Mouse (Mus musculus) myocyte (in vitro differentiated cells): ENCODE data around the gene Kalrn. TPM values are rescaled to one million over a fixed set of nuclear protein-coding genes. Genes with fewer than 3 reads are reported as not detected.
"Not testable (repeated sequence)": the region's sequence is repeated elsewhere in the genome, so short reads cannot be mapped to it uniquely, and the experiment has no call there.

Experiments used
- H3K27me3 ChIP-seq: one replicate; pipeline ENCODE4 v1.6.1; 2011; ENCODE audit not compliant: control insufficient read depth, insufficient read depth, insufficient read length
- H3K36me3 ChIP-seq: one replicate; pipeline ENCODE4 v1.6.1; 2011; ENCODE audit not compliant: control insufficient read depth, insufficient read depth
- H3K4me2 ChIP-seq: one replicate; pipeline ENCODE4 v1.6.1; 2011; ENCODE audit warnings: low read depth, control low read depth
- H3K4me3 ChIP-seq: one replicate; pipeline ENCODE4 v1.5.1; 2011; ENCODE audit warnings: mild to moderate bottlenecking, control low read depth, moderate library complexity
- H3K79me2 ChIP-seq: one replicate; pipeline ENCODE4 v1.6.1; 2011; ENCODE audit not compliant: control insufficient read depth, insufficient read depth
- H3ac ChIP-seq: one replicate; pipeline ENCODE4 v1.6.1; 2011; ENCODE audit not compliant: control insufficient read depth, insufficient read length
- CEBPB ChIP-seq: IDR thresholded peaks from 2 replicates; pipeline ENCODE4 v1.6.1; 2011; ENCODE audit warnings: mild to moderate bottlenecking, moderate library complexity; ENCODE audit not compliant: poor library complexity, insufficient read depth, severe bottlenecking
- E2F4 ChIP-seq: IDR thresholded peaks from one replicate; pipeline ENCODE4 v1.6.1; 2011; ENCODE audit warnings: mild to moderate bottlenecking, control low read depth, moderate library complexity; ENCODE audit not compliant: insufficient read depth
- MAX ChIP-seq: IDR thresholded peaks from one replicate; pipeline ENCODE4 v1.6.1; 2011; ENCODE audit warnings: low read depth, mild to moderate bottlenecking, control low read depth
- MYOD1 ChIP-seq, 3 experiments: IDR thresholded peaks; one replicate each; pipeline ENCODE4 v1.6.1; 2011; ENCODE audit warnings: control low read depth in 2 of 3, low read depth in 2 of 3, mild to moderate bottlenecking in 2 of 3, moderate library complexity in 1 of 3; ENCODE audit not compliant: insufficient read length in 2 of 3, control insufficient read depth in 1 of 3
- MYOG ChIP-seq, 3 experiments: IDR thresholded peaks; one replicate each; pipeline ENCODE4 v1.6.1; 2011; ENCODE audit warnings: control low read depth in 2 of 3, low read depth in 2 of 3, mild to moderate bottlenecking in 2 of 3; ENCODE audit not compliant: insufficient read length in 2 of 3, control insufficient read depth in 1 of 3, insufficient read depth in 1 of 3
- POLR2A ChIP-seq: IDR thresholded peaks from one replicate; pipeline ENCODE4 v1.6.1; 2011; ENCODE audit warnings: low read depth, mild to moderate bottlenecking, control low read depth, moderate library complexity; ENCODE audit not compliant: insufficient read length
- POLR2AphosphoS2 ChIP-seq: IDR thresholded peaks from one replicate; pipeline ENCODE4 v1.6.1; 2011; ENCODE audit warnings: low read depth, control low read depth; ENCODE audit not compliant: insufficient read length
- REST ChIP-seq: IDR thresholded peaks from one replicate; pipeline ENCODE4 v1.6.1; 2011; ENCODE audit warnings: mild to moderate bottlenecking, control low read depth, moderate library complexity; ENCODE audit not compliant: insufficient read depth, insufficient read length
- SRF ChIP-seq: IDR thresholded peaks from one replicate; pipeline ENCODE4 v1.6.1; 2011; ENCODE audit warnings: low read depth; ENCODE audit not compliant: control insufficient read depth, insufficient read length
- TCF12 ChIP-seq: IDR thresholded peaks from one replicate; pipeline ENCODE4 v1.6.1; 2011; ENCODE audit warnings: mild to moderate bottlenecking, control low read depth; ENCODE audit not compliant: poor library complexity, insufficient read depth, severe bottlenecking
- TCF3 ChIP-seq: IDR thresholded peaks from one replicate; pipeline ENCODE4 v1.6.1; 2011; ENCODE audit warnings: low read depth, control low read depth; ENCODE audit not compliant: insufficient read length
- USF1 ChIP-seq: IDR thresholded peaks from one replicate; pipeline ENCODE4 v1.6.1; 2011; ENCODE audit warnings: low read depth, mild to moderate bottlenecking, control low read depth, moderate library complexity
- polyA plus RNA-seq: library from polyadenylated mRNA; unstranded; fragments of >200 nt; fragmentation: generic; extraction: Trizol; gene quantifications from one replicate; pipeline ENCODE4 v1.2.1, GENCODE M21; 2012; ENCODE audit warnings: missing spikeins

The Kalrn gene
- polyA plus RNA-seq, 1 experiment, result 5.5 TPM

DNA sequence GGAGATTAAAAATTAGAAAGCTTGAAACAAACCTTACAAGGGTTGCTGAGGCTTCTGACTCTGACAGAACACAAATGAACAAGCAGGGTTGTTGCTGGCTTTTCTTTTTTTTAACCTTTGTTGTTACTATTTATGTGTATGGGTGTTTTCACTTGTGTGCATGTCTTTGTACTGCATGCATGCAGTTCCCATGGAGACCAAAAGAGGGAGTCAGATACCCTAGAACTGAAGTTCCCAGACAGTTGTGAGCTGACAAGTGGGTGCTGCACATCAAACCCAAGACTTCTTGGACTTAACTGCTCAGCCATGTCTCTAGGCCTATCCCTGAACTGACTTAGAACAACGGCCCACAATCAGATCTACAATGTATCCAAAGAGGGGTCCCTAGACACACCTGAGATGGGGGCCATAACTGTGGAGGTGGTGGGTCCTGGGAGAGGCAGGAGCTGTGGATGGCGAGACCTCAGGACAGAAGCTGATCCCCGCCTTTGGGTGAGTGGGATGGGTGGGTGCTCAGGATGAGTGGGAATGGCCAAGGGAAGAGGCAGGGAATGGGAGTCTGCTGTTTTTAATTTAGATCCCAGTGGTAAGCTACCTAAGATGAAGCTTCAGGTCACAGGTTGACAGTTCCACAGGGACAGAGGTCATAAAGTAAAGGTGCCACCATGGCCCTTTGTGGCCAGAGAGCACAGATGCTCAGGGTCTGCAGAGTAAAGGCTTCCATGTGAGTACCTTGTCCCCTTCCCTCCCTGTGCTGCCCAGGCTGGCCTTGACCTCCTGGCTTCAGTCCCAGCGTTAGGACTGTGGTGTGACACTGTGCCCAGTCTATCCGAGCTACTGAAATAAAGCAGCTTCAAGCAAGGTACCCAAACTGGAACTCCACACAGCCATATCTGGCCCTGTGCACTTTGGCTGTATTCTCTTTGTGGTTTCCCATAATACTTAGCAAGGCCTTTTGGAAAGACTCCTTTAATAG is 490.6 kb downstream of the Kalrn start:
- no peak for TF ChIP-seq MYOD1 (IDR thresholded peaks at IDR 0.05; ENCODE audit: control insufficient read depth in 1 of 3, insufficient read length in 2 of 3, low read depth in 2 of 3)
- TF ChIP-seq TCF12, result no peak
- TF ChIP-seq POLR2A, result no peak
- no peak for TF ChIP-seq TCF3
- no peak for TF ChIP-seq POLR2AphosphoS2
- no peak for TF ChIP-seq MYOG (IDR thresholded peaks at IDR 0.05; ENCODE audit: control insufficient read depth in 1 of 3, insufficient read depth in 1 of 3, insufficient read length in 2 of 3, low read depth in 2 of 3)
- Histone ChIP-seq H3ac (no peak overlapping the region), H3K4me2 (peak overlapping the region; percentile 15), H3K27me3 (no peaks in the 10 kb centered on the region), H3K4me3 (no peak overlapping the region), H3K79me2 (no peaks in the 10 kb centered on the region), H3K36me3 (no peaks in the 10 kb centered on the region)

DNA sequence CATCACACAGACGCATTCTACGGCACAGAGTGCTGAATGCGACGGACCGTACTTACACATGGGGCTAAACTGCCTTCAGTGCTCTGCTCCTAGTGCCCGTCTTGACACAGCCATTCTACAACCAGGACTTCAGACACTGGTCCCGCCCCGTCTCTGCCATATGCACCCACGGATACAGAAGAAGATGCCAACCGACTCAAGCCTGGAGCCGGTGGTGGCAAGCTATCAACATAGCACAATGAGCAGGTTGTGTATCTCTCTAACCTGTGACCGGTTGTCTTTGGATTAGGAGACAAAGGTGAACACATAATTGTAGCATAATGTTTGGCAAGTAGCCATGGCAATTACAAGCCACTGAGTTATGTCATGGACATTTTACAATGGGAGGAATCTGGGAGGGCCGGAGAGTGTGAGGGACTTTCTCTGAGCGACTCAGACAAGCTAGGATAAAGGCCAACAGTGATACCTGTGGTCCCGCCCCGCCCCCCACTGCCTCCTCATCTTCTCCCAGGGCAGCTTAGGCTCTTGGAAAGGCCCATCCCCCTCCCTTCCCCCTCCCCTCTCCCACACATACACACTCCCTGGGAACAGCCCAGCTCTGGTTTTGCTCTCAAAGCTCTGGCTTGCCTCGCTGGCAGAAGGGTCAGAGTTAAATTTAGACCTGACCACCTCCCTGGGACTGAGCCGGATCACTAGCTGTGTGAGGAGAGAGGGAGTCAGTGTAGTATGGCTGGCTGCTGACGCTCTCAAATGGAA is 491.5 kb downstream of the Kalrn start:
- Histone ChIP-seq H3K79me2 (no peaks in the 10 kb centered on the region), H3K36me3 (no peaks in the 10 kb centered on the region), H3ac (no peak overlapping the region), H3K27me3 (no peaks in the 10 kb centered on the region), H3K4me3 (no peak overlapping the region), H3K4me2 (peak overlapping the region; percentile 15)
- TF ChIP-seq POLR2AphosphoS2 (no peak), MYOD1 (IDR thresholded peaks at IDR 0.05; ENCODE audit: control insufficient read depth in 1 of 3, insufficient read length in 2 of 3, low read depth in 2 of 3) (no peak), SRF (no peak), REST (no peak), E2F4 (no peak), CEBPB (no peak), MYOG (IDR thresholded peaks at IDR 0.05; ENCODE audit: control insufficient read depth in 1 of 3, insufficient read depth in 1 of 3, insufficient read length in 2 of 3, low read depth in 2 of 3) (no peak), USF1 (no peak), TCF12 (no peak), TCF3 (no peak), POLR2A (no peak), MAX (no peak)

DNA sequence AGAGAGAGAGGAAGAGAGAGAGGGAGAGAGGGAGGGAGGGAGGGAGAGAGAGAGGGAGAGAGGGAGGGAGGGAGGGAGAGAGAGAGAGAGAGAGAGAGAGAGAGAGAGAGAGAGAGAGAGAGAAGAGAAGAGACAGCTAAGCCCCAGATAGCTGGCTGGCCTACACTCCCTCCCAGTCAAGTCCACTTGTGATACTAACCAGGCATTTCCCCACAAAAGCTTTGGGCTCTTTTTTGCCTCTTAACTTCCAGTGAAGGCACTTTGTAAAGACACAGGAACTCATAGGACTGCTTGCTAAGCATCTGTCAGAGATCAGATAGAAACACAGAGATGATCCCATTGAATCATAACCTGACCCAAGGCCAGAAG is 492.0 kb downstream of the Kalrn start:
- H3K4me2 ChIP-seq, H3K4me3 ChIP-seq, H3K27me3 ChIP-seq, H3K79me2 ChIP-seq, H3ac ChIP-seq, H3K36me3 ChIP-seq: not testable (repeated sequence)

DNA sequence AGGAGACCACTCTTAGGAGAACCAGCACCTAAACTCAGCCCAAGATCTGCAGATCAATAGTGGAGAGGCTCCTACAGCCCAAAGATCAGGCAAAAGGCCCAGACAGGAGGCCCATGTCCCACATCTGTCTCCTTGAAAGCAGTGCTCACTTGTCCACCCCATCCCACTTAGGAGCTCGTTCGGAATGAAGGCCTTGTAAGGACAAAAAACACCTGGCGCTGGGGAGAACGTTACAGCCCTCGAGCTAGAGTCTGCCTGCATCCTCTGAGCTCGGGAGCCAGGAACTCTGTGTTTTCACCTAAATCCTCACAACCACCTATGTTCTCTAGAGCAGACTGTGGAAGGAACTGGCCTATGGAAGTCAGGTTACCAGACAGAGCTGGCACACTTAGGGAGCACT is 492.5 kb downstream of the Kalrn start:
- Histone ChIP-seq H3K79me2 (no peaks in the 10 kb centered on the region), H3ac (no peak overlapping the region), H3K27me3 (no peaks in the 10 kb centered on the region), H3K4me2 (no peak overlapping the region), H3K4me3 (no peak overlapping the region), H3K36me3 (no peaks in the 10 kb centered on the region)
- no peak for TF ChIP-seq MAX
- TF ChIP-seq REST, result no peak
- no peak for TF ChIP-seq USF1
- no peak for TF ChIP-seq POLR2A
- no peak for TF ChIP-seq TCF3
- no peak for TF ChIP-seq TCF12
- no peak for TF ChIP-seq MYOD1 (IDR thresholded peaks at IDR 0.05; ENCODE audit: control insufficient read depth in 1 of 3, insufficient read length in 2 of 3, low read depth in 2 of 3)
- TF ChIP-seq CEBPB, result no peak
- TF ChIP-seq POLR2AphosphoS2, result no peak
- TF ChIP-seq MYOG (IDR thresholded peaks at IDR 0.05; ENCODE audit: control insufficient read depth in 1 of 3, insufficient read depth in 1 of 3, insufficient read length in 2 of 3, low read depth in 2 of 3), result no peak
- no peak for TF ChIP-seq SRF
- no peak for TF ChIP-seq E2F4

DNA sequence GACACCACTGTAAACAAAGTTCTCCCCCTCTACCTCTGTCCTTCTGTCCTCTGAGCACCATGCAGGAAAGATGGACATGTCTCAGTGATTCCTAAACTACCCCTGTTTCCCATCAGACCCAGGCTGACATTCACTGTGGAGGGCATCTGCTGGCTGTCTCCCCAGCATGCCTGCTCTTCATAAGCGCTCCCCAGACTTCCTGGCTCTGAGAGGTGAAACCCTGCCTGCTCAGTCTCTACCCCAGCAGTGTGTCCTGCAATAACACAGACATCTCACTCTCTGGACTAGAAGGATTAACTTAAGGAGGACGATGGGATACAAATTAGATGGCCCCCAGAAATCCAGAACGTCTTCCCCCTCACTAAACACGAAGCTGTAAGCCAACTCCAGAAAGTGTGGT is 493.8 kb downstream of the Kalrn start:
- Histone ChIP-seq H3K4me2 (peak overlapping the region; percentile 14), H3K79me2 (no peaks in the 10 kb centered on the region)
- TF ChIP-seq MAX (no peak), REST (no peak), CEBPB (no peak), POLR2A (no peak), TCF12 (no peak), MYOD1 (IDR thresholded peaks at IDR 0.05; ENCODE audit: control insufficient read depth in 1 of 3, insufficient read length in 2 of 3, low read depth in 2 of 3) (no peak), POLR2AphosphoS2 (no peak), SRF (no peak), MYOG (IDR thresholded peaks at IDR 0.05; ENCODE audit: control insufficient read depth in 1 of 3, insufficient read depth in 1 of 3, insufficient read length in 2 of 3, low read depth in 2 of 3) (no peak), USF1 (no peak), E2F4 (no peak), TCF3 (no peak)

More for the DNA sequence above, 493.8 kb downstream of the Kalrn start:
- no peaks in the 10 kb centered on the region for H3K27me3 ChIP-seq
- no peak overlapping the region for H3ac ChIP-seq
- no peak overlapping the region for H3K4me3 ChIP-seq
- H3K36me3 ChIP-seq, result no peaks in the 10 kb centered on the region
